Mouse (Mus musculus): Measurements from ENCODE around the gene Plcl2.
"Not testable (repeated sequence)": the region's sequence is repeated elsewhere in the genome, so short reads cannot be mapped to it uniquely, and the experiment has no call there.

The Plcl2 gene

GRCm38 (mm10) chr17:50621996-50622395, 112.8 kb downstream of the Plcl2 start:
- DNase-seq (ENCODE audit: low read depth, low spot score): no peak

GRCm38 (mm10) chr17:50625584-50625983, 116.4 kb downstream of the Plcl2 start:
- no peak for DNase-seq (ENCODE audit: low read depth, low spot score)

GRCm38 (mm10) chr17:50627658-50628057, 118.5 kb downstream of the Plcl2 start:
- DNase-seq (ENCODE audit: low read depth, low spot score): no peak

- DNase-seq (ENCODE audit: low read depth, low spot score): no peak
Observed at GRCm38 (mm10) chr17:50628716-50629115, 119.5 kb downstream of the Plcl2 start.

DNA sequence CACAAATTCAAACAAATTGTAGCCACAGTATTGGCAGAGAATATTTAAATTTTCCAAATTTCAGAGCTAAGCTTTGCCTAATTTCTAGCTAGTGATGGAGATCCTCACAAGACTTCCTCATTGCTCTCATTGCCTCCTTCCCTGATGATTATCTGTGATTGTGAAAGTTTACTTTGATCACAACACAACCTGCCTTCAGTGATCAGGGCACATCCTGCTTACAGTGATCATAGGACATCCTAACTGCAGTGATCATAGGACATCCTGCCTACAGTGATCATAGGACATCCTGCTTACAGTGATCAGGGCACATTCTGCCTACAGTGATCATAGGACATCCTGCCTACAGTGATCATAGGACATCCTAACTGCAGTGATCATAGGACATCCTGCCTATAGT, 121.8 kb downstream of the Plcl2 start:
- not testable (repeated sequence) for DNase-seq (ENCODE audit: low read depth, low spot score)

DNA sequence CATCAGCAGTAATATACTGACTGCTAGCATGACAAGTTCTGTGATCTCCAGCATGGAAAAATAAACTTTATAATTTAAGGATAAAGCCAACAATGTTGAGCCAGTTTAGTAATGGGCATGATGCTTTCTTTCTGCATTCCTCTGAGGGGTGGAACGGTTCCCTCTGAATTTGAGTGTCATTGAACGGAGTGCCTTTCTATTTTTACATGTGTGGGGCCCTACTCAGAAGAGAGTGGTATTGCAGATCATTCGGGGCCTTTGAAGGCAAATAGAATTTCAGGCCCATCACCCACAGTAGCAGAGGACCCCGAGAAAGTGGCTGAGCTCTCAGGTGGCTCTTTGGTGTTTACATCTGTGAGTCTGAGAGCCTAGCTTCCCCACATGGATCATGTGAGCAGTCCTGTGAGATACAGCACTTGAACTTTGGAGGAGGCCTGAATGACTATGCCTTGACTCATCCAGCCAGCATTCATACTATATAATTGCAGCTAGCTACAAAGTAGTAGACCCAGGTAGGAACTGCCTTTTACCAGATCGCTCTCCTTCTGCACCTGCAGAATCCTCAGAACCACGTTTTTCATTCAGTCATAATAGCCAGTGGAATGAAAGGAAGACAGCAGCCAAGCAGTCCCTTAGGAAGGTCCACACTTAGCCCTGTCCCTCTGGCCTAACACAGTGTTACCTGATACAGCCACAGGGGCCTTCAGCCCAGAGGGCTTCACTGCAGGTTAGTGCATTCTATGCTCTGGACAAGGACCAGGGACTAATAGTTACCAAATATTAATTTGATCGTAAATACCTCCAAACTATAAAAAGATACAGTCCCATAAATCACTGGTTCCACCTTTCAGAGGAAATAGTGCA, 125.0 kb downstream of the Plcl2 start:
- no peak for DNase-seq (ENCODE audit: low read depth, low spot score)

- DNase-seq (ENCODE audit: low read depth, low spot score): no peak
Observed at GRCm38 (mm10) chr17:50635961-50636585, 126.9 kb downstream of the Plcl2 start.

GRCm38 (mm10) chr17:50638791-50639190, 129.6 kb downstream of the Plcl2 start:
- DNase-seq (ENCODE audit: low read depth, low spot score): no peak

DNA sequence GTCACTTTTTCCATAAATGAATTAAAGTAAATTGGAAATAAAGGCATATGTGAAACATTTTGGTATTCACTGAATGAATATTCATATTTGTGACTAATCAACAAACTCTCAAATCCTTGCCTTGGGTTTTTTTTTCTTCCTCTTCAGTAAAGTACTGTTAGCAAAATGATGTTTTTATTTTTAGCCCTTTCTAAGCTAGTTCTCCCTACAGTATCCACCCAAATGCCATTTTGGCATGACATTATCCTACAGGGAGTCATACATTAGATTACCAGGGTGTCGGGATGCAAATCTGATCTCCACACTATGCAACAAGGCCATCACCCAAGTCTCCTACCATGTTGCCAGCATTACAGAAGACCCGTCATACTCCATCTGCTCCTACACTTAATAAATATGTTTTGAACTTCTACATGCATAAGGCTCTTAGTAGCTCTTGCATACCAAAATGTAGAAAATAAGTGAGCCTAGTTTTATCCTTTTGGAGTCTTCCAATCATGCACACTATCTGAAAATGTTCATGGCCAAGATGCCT, 131.9 kb downstream of the Plcl2 start:
- DNase-seq (ENCODE audit: low read depth, low spot score): no peak

GRCm38 (mm10) chr17:50641879-50642278, 132.7 kb downstream of the Plcl2 start:
- no peak for DNase-seq (ENCODE audit: low read depth, low spot score)

DNA sequence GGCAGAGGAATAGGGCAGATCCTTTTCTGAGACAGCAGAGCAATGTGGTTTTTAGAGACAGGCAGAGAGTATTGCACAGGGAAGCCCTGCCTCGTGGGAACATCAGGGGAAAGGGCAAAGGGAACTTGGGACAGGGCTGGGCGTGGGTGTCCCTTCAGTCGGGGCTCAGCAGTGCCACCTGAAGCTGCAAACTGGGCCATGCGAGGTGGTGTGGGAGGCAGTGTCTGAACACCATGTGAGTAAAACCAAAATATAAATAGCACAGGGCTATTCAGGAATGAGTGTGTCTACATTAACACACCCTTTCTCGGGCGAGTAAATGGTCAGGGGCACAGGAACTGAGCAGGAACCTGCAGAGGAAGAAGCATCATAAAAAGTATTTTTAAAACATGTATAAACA, 134.2 kb downstream of the Plcl2 start:
- DNase-seq (ENCODE audit: low read depth, low spot score): peak; percentile 63

- DNase-seq (ENCODE audit: low read depth, low spot score): no peak
Observed at GRCm38 (mm10) chr17:50643989-50644388, 134.8 kb downstream of the Plcl2 start.

GRCm38 (mm10) chr17:50648141-50648540, 138.9 kb downstream of the Plcl2 start:
- DNase-seq (ENCODE audit: low read depth, low spot score): not testable (repeated sequence)

DNA sequence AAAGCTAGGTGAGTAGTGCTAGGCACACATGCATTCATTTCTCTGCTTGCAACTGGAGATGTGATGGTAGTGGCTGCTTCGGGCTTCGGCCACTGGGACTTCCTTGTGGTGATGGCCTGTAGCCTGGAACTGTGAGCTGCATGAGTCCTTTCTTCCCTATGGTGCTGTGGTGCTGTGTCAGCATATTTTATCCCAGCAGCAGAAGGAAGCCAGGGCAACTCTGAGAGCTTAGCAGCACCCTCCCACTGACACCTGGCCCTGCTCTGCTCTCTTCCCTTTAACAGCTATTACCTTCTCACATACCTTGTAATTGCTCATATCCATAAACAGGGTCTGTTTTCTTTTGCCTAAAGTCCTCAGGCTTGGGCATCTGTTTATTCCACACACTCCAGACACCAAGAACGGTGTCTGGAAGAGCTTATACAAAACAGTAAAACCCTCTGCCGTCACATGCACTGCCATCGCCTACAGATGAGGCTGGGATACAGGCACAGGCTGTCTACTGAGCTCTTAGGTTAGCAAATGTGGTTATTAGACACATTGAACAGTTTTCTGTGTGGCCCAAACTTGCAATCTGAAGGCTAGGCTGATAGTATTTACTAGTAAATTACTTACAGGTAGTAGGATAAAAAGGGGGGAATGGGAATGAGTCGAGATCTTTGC, 139.7 kb downstream of the Plcl2 start:
- DNase-seq (ENCODE audit: low read depth, low spot score): no peak

DNA sequence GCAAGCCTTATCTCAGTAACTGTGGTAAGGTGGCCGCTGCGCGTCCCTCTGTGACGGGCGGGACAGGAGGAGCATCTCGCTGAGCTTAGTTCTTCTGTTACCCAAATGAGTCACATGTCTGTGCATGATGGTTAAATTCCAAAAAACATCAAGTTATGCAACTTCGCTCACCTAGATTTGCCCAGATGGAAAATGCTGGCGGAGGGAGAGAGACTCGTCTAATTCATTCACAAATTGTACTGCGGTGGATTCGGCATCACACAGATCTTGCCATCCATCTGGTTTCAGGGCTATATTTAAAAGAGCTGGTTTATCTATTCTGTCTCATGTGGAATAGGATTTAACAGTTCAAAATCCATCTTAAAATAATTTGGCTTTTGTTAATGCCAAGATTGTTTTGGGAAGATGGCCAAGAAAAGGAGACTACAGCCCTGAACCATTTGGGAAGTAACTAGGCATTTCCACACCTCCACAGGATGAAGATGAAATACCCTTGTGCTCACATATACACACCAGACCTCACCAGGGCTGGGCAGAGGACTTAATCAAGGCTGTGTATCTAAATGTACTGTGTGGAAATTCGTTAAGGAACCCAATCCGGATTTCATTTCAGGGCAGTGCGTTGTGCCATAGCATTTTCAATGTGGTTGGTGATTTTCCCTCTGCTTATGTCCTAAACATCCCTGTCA, 141.5 kb downstream of the Plcl2 start:
- no peak for DNase-seq (ENCODE audit: low read depth, low spot score)

DNA sequence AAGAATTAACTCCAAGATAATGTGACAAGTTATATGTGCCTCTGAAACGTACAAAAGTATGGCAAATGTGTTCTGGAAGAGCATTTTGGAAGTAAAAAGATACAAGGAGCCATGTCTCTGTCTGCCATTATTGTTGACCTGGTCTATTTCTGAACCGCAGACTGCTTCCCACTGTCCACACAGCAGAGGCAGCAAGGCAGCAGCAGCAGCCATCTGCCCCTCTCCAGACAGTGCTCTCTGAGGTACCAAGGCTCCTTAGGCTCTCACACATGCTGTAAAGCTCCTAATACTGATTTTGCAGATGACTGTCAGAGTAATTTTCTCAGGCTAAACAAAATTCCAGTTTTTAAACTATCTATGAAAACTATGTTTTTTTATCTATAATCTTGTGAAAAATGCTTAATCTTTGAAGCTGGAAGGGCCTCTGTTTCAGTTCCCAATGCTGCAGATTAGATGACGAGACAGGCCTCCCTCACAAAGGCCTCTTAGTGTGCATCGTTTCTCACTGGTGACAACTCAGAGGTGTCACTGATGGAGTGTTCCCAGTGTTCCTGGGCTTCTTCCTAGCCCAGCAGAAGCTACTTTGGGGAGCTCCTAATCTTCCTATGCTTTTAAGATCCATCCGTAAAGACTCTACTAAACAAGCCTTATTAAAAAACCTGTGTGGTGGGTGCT, 145.7 kb downstream of the Plcl2 start:
- no peak for DNase-seq (ENCODE audit: low read depth, low spot score)

- DNase-seq (ENCODE audit: low read depth, low spot score): peak; percentile 67
Observed at GRCm38 (mm10) chr17:50655416-50655776, 146.2 kb downstream of the Plcl2 start.

- DNase-seq (ENCODE audit: low read depth, low spot score): peak; percentile 34
Observed at GRCm38 (mm10) chr17:50657321-50657720, 148.1 kb downstream of the Plcl2 start.

DNA sequence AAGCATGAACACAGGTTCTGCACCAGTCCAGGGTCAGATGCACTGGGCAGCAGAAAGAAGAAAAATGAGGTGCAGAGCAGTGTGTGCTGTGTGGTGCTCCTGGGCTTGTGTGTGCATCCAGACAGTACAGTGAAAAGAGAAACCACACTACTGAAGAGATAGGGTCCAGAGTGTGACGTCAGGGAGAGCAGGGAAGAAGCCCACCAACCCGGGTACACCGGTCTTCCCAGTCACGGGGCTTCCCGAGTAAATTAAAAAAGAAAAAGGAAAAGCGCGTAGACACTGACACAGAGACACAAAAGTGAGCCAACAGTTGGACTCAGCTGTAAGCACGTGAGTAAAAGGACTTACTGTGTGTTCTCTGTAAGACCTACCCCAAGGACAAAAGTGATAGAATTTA, 149.7 kb downstream of the Plcl2 start:
- DNase-seq (ENCODE audit: low read depth, low spot score): no peak

DNA sequence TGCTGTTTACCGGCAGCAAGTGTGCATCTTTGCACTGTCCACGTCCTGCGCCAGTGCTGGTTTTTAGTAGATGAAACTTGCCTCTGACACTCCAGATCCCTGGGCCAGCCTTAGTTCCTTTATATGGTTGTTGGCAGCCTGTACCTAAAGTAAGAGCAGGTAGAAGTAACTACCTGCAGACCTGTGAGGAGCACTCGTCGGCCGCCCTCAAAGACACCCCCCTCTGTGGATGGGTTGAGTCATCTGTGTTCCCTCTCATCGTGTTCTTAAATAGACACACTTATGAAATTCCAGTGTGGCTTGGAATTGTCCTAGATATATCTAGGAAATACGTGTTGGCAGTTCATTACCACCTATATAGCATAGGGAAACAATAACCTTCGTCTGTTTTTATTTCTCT, 158.4 kb downstream of the Plcl2 start:
- DNase-seq (ENCODE audit: low read depth, low spot score): no peak

DNA sequence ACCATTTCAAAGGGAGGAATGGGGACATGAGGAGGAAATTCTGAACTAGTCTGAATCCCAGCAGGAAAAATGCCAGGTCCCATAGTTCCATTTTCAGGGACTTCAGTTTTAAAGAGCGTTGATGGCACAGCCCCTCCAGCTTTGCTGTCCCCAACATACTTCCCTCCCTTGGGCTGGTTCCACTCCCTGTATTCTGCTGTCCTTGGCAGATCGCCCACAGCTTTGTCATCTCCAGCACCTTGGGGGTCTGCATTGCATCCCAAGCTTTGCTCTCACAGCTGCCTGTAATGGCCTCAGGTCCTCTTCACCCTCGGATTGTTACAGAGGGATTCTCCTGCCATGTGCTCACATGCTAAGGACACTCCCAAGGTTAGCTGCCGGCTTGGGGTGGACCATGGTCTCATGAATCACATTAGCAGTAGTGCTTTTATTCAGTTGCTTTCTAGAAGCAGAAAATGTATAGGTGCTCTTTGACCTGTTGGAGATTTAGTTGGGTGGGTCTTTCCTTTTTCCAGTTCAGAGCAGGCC, 159.5 kb downstream of the Plcl2 start:
- no peak for DNase-seq (ENCODE audit: low read depth, low spot score)
